ENCODE assay signal across 20 mouse cellular contexts in genomic region chr8:115544067-115544466, GRCm38 (mm10).
"Had no signal": no experiment of that assay in that cellular context is flagged by ENCODE, and none has a peak within 500 bp of the region (broad histone marks: within the 10 kb centered on the region; RNA-seq: fewer than 3 reads in every experiment).

No protein-coding gene starts in this region.

- H3K4me1 ChIP-seq: kidney, embryonic 15.5 days; liver, embryonic 12.5 days; lung, embryonic 15.5 days had no signal

- H3K9ac ChIP-seq: kidney, embryonic 15.5 days; liver, embryonic 12.5 days; liver, embryonic 15.5 days; lung, embryonic 15.5 days; midbrain, embryonic 13.5 days had no signal

- H3K36me3 ChIP-seq: kidney, embryonic 15.5 days; liver, embryonic 12.5 days; liver, embryonic 15.5 days; lung, embryonic 15.5 days; midbrain, embryonic 10.5 days; midbrain, embryonic 13.5 days had no signal

- H3K27me3 ChIP-seq: liver, embryonic 12.5 days; liver, embryonic 15.5 days; lung, embryonic 15.5 days; midbrain, embryonic 13.5 days had no signal

- DNase-seq: kidney, adult 8-10 months; kidney, postnatal 10 days; kidney, postnatal 4 days; left cerebral cortex, postnatal 4 days; liver; lung, adult 18-20 months; lung, postnatal 10 days; lung, postnatal 36 days; right cerebral cortex, postnatal 14 days; right cerebral cortex, postnatal 4 days; thymus, postnatal 25 days had no signal

- H3K4me3 ChIP-seq: kidney, embryonic 15.5 days; liver, embryonic 12.5 days; liver, embryonic 15.5 days; lung, embryonic 15.5 days; megakaryocyte, embryonic 14.5 days; midbrain, embryonic 10.5 days; midbrain, embryonic 13.5 days had no signal

- H3K4me2 ChIP-seq: kidney, embryonic 15.5 days; liver, embryonic 12.5 days; liver, embryonic 15.5 days; lung, embryonic 15.5 days; midbrain, embryonic 13.5 days had no signal

- H3K9me3 ChIP-seq: kidney, embryonic 15.5 days; liver, embryonic 12.5 days; liver, embryonic 15.5 days; lung, embryonic 15.5 days; midbrain, embryonic 10.5 days had no signal

- ATAC-seq: liver, embryonic 12.5 days; midbrain, embryonic 13.5 days; midbrain, embryonic 16.5 days had no signal

- H3K27ac ChIP-seq: kidney, embryonic 15.5 days; liver, embryonic 12.5 days; liver, embryonic 15.5 days; lung, embryonic 15.5 days; midbrain, embryonic 10.5 days; midbrain, embryonic 13.5 days; stomach, postnatal 0 days had no signal
